ENCODE assay signal across 36 mouse cellular contexts in genomic region chr1:186992113-186992512, GRCm38 (mm10). TPM values are rescaled to one million over a fixed set of nuclear protein-coding genes. Genes with fewer than 3 reads are reported as not detected.
"Had no signal": no experiment of that assay in that cellular context is flagged by ENCODE, and none has a peak within 500 bp of the region (broad histone marks: within the 10 kb centered on the region; RNA-seq: fewer than 3 reads in every experiment).

No protein-coding gene starts in this region.

- H3K4me2 ChIP-seq: embryonic facial prominence, embryonic 12.5 days; embryonic facial prominence, embryonic 13.5 days; embryonic facial prominence, embryonic 15.5 days; forebrain, embryonic 12.5 days; forebrain, embryonic 13.5 days; forebrain, embryonic 15.5 days had no signal

- DNase-seq: cerebellum, adult 2 months; cerebellum, adult 8-10 months; cerebellum, adult 9-10 months; cerebellum, adult 9-11 months; cerebellum, postnatal 25 days; cerebellum, postnatal 36 days; embryo, embryonic 11 days; gastrocnemius, adult 2 months; gastrocnemius, postnatal 10 days; gastrocnemius, postnatal 14 days; gastrocnemius, postnatal 25 days; gastrocnemius, postnatal 36 days; heart, adult 11 months; heart, adult 18-20 months; heart, adult 2 months had no signal

- H3K27ac ChIP-seq: embryonic facial prominence, embryonic 10.5 days; embryonic facial prominence, embryonic 12.5 days; embryonic facial prominence, embryonic 13.5 days; embryonic facial prominence, embryonic 15.5 days; forebrain, embryonic 10.5 days; forebrain, embryonic 12.5 days; forebrain, embryonic 13.5 days; forebrain, embryonic 15.5 days; gastrocnemius, adult 2 months; heart, adult 2 months had no signal

- H3K4me3 ChIP-seq: embryonic facial prominence, embryonic 10.5 days; embryonic facial prominence, embryonic 12.5 days; embryonic facial prominence, embryonic 13.5 days; embryonic facial prominence, embryonic 15.5 days; erythroblast, embryonic 14.5 days; forebrain, embryonic 10.5 days; forebrain, embryonic 12.5 days; forebrain, embryonic 13.5 days; forebrain, embryonic 15.5 days; gastrocnemius, adult 2 months; heart, adult 2 months had no signal

- H3K27me3 ChIP-seq: embryonic facial prominence, embryonic 12.5 days; embryonic facial prominence, embryonic 13.5 days; embryonic facial prominence, embryonic 15.5 days; forebrain, embryonic 12.5 days; forebrain, embryonic 13.5 days; forebrain, embryonic 15.5 days had no signal

- H3K9me3 ChIP-seq: embryonic facial prominence, embryonic 10.5 days; embryonic facial prominence, embryonic 12.5 days; embryonic facial prominence, embryonic 13.5 days; embryonic facial prominence, embryonic 15.5 days; forebrain, embryonic 12.5 days; forebrain, embryonic 13.5 days; forebrain, embryonic 15.5 days had no signal

- H3K36me3 ChIP-seq: embryonic facial prominence, embryonic 10.5 days; embryonic facial prominence, embryonic 12.5 days; embryonic facial prominence, embryonic 13.5 days; embryonic facial prominence, embryonic 15.5 days; forebrain, embryonic 10.5 days; forebrain, embryonic 12.5 days; forebrain, embryonic 15.5 days had no signal

- H3K9ac ChIP-seq: embryonic facial prominence, embryonic 12.5 days; embryonic facial prominence, embryonic 13.5 days; embryonic facial prominence, embryonic 15.5 days; forebrain, embryonic 12.5 days; forebrain, embryonic 13.5 days; forebrain, embryonic 15.5 days; forebrain, postnatal 0 days had no signal

- H3K4me1 ChIP-seq: embryonic facial prominence, embryonic 13.5 days; embryonic facial prominence, embryonic 15.5 days; forebrain, embryonic 10.5 days had no signal

RNA-seq across cellular contexts. Expression of gene D1Pas1, which starts 24.9 kb away (rescaled TPM):
- total RNA-seq: common myeloid progenitor, adult 5-6 weeks; forebrain, postnatal 0 days; gastrocnemius, adult 18-20 months; gastrocnemius, adult 2 months; gastrocnemius, adult 8-10 months; gastrocnemius, postnatal 10 days; gastrocnemius, postnatal 14 days; gastrocnemius, postnatal 25 days; gastrocnemius, postnatal 36 days; gastrocnemius, postnatal 4 days; granulocyte monocyte progenitor cell, adult 5-6 weeks had no signal
- polyA plus RNA-seq: cortical plate, adult 2 months; embryonic facial prominence, embryonic 11.5 days; embryonic facial prominence, embryonic 12.5 days; embryonic facial prominence, embryonic 13.5 days; embryonic facial prominence, embryonic 14.5 days; erythroblast, embryonic 14.5 days; forebrain, embryonic 10.5 days; forebrain, embryonic 11.5 days; forebrain, embryonic 12.5 days; forebrain, embryonic 13.5 days; forebrain, embryonic 15.5 days; forebrain, embryonic 16.5 days; frontal cortex, adult 2 months; heart, adult 2 months had no signal
